Mouse (Mus musculus): ENCODE data around the gene Olig3. TPM values are rescaled to one million over a fixed set of nuclear protein-coding genes. Genes with fewer than 3 reads are reported as not detected.

Olig3 gene
- polyA plus RNA-seq, 1 experiment from 2014 or later: not detected

DNA sequence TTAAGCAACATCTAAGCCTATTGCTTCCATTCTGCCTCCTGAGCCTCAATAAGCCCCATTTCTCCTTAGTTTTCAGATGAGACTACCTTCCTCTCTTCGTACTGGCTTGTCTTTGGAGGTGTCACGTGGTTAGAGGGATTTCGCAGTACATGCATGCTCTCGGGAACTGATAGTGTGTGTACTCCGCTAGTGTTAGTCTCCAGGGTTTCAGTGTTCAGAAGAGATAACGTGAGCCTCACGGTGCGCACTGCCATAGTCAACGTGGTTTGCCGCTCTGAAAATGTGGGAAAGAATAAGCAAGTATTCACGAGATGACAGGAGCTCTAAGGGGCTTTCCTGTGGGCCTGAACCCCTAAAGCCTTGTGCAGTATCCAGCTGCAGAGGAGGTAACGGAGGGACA is 41.1 kb downstream of the Olig3 start:
- no peak overlapping the region for H3K9ac ChIP-seq (ENCODE audit: low read length)
- H3K9me3 ChIP-seq (ENCODE audit: control insufficient read depth, low read length): no peaks in the 10 kb centered on the region
- WGBS: 93% methylated on average over 12 of the region's 12 CpGs
- no peaks in the 10 kb centered on the region for H3K27me3 ChIP-seq (ENCODE audit: control insufficient read depth, insufficient read depth, low read length)
- no peak overlapping the region for H3K27ac ChIP-seq (replicated peaks; ENCODE audit: low read depth, low read length)
- no peaks in the 10 kb centered on the region for H3K4me1 ChIP-seq (ENCODE audit: control insufficient read depth, insufficient read depth, low read length)
- H3K4me2 ChIP-seq (ENCODE audit: low read depth, severe bottlenecking): no peak overlapping the region
- DNase-seq (ENCODE audit: low spot score): no peak
- no peaks in the 10 kb centered on the region for H3K36me3 ChIP-seq (ENCODE audit: control insufficient read depth, insufficient read depth, low read length)
- ATAC-seq (ENCODE audit: insufficient number of reproducible peaks, low FRiP score, low TSS enrichment, low read depth): no peak
- H3K4me3 ChIP-seq (ENCODE audit: low read depth, low read length): no peak overlapping the region

DNA sequence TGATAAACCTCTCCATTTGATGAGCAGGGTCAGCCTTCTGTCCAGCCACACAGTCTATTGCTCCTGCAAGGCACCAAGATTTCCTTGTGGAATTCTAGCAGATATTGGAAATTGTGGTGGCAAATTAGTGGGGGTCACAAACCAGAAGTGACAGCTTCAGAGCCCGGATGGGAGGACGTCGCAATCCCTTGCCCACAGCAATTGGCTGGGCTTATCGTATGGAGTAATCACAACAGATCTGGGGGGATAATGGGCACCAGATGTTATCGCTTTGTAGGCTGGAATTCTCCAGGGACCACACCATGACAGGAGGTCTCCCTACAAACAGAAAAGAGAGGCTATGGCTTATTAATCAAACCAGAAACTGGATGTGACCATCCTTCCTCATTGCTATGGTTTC is 44.8 kb downstream of the Olig3 start:
- H3K36me3 ChIP-seq (ENCODE audit: control insufficient read depth, insufficient read depth, low read length): no peaks in the 10 kb centered on the region
- no peaks in the 10 kb centered on the region for H3K4me1 ChIP-seq (ENCODE audit: control insufficient read depth, insufficient read depth, low read length)
- DNase-seq (ENCODE audit: low spot score) (peak; percentile 21), ATAC-seq (ENCODE audit: insufficient number of reproducible peaks, low FRiP score, low TSS enrichment, low read depth) (no peak)
- no peak overlapping the region for H3K4me3 ChIP-seq (ENCODE audit: low read depth, low read length)
- no peak overlapping the region for H3K27ac ChIP-seq (replicated peaks; ENCODE audit: low read depth, low read length)
- no peaks in the 10 kb centered on the region for H3K9me3 ChIP-seq (ENCODE audit: control insufficient read depth, low read length)
- no peaks in the 10 kb centered on the region for H3K27me3 ChIP-seq (ENCODE audit: control insufficient read depth, insufficient read depth, low read length)
- H3K4me2 ChIP-seq (ENCODE audit: low read depth, severe bottlenecking): no peak overlapping the region
- H3K9ac ChIP-seq (ENCODE audit: low read length): no peak overlapping the region
- 4% methylated on average over 5 of the region's 5 CpGs for WGBS

DNA sequence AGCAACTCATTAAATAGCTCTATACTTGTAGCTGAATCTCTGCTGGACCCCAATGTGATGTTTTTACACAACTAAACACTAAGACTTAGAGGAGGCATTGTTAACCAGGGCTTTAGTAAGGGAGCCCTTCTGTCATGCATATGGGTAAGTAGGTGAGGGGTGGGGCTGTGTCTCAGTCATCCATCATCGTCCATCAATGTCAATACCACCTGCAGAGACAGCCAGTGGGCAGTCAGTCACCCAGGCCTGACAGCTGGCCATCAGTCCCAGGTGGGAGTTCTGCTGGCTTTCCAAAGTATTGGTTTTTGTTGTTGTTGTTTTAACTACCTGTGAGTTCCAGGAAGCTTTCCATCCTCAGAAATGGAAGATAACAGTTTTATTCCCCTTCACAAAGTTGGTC is 48.1 kb downstream of the Olig3 start:
- H3K4me3 ChIP-seq (ENCODE audit: low read depth, low read length): no peak overlapping the region
- DNase-seq (ENCODE audit: low spot score) (no peak), ATAC-seq (ENCODE audit: insufficient number of reproducible peaks, low FRiP score, low TSS enrichment, low read depth) (no peak)
- no peak overlapping the region for H3K27ac ChIP-seq (replicated peaks; ENCODE audit: low read depth, low read length)
- no peaks in the 10 kb centered on the region for H3K27me3 ChIP-seq (ENCODE audit: control insufficient read depth, insufficient read depth, low read length)
- no peak overlapping the region for H3K9ac ChIP-seq (ENCODE audit: low read length)
- no peaks in the 10 kb centered on the region for H3K9me3 ChIP-seq (ENCODE audit: control insufficient read depth, low read length)
- H3K36me3 ChIP-seq (ENCODE audit: control insufficient read depth, insufficient read depth, low read length): no peaks in the 10 kb centered on the region
- WGBS: 3% methylated on average over 1 of the region's 1 CpGs
- H3K4me1 ChIP-seq (ENCODE audit: control insufficient read depth, insufficient read depth, low read length): no peaks in the 10 kb centered on the region
- H3K4me2 ChIP-seq (ENCODE audit: low read depth, severe bottlenecking): no peak overlapping the region

DNA sequence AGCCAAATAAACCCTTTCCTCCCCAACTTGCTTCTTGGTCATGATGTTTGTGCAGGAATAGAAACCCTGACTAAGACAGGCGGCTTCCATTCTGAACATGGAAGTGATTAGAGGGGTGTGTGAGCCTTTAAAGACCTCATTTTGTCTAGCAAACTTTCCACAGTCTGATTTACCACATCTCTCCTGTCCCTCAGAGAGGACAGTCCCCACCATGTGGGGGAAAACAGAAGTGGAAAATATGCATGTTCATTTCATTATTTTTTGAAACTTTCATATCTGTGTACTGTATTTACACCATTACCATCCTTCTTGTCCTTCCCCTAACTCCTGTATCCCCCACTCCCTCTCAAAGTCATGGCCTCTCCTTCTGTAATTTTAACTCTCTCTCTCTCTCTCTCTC is 49.6 kb downstream of the Olig3 start:
- WGBS: 68% methylated on average over 1 of the region's 1 CpGs
- no peak overlapping the region for H3K27ac ChIP-seq (replicated peaks; ENCODE audit: low read depth, low read length)
- no peak overlapping the region for H3K4me3 ChIP-seq (ENCODE audit: low read depth, low read length)
- no peaks in the 10 kb centered on the region for H3K4me1 ChIP-seq (ENCODE audit: control insufficient read depth, insufficient read depth, low read length)
- DNase-seq (ENCODE audit: low spot score) (no peak), ATAC-seq (ENCODE audit: insufficient number of reproducible peaks, low FRiP score, low TSS enrichment, low read depth) (no peak)
- no peak overlapping the region for H3K4me2 ChIP-seq (ENCODE audit: low read depth, severe bottlenecking)
- no peak overlapping the region for H3K9ac ChIP-seq (ENCODE audit: low read length)
- no peaks in the 10 kb centered on the region for H3K9me3 ChIP-seq (ENCODE audit: control insufficient read depth, low read length)
- no peaks in the 10 kb centered on the region for H3K36me3 ChIP-seq (ENCODE audit: control insufficient read depth, insufficient read depth, low read length)
- no peaks in the 10 kb centered on the region for H3K27me3 ChIP-seq (ENCODE audit: control insufficient read depth, insufficient read depth, low read length)

DNA sequence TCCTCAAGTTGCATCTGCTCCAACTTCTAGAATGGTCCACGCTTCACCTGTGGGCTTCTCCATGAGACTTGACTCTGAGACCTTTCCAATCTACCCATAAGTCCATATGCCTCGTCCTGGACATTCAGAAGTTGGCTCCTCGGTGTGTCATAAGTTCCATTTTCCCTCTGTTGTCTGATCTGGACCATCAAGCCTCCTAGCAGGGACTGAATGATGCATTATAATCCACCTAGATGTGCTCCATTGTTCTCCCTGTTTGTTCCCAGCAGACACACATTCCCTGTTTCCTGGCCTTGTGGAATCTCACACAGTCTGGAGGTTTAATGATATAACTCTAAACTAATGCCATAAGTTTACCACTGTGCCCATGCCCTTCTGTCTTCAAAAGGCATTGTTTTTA is 50.8 kb downstream of the Olig3 start:
- WGBS: 91% methylated on average over 3 of the region's 3 CpGs
- H3K4me3 ChIP-seq (ENCODE audit: low read depth, low read length): no peak overlapping the region
- H3K36me3 ChIP-seq (ENCODE audit: control insufficient read depth, insufficient read depth, low read length): no peaks in the 10 kb centered on the region

More for the DNA sequence above, 50.8 kb downstream of the Olig3 start:
- no peak overlapping the region for H3K9ac ChIP-seq (ENCODE audit: low read length)
- ATAC-seq (ENCODE audit: insufficient number of reproducible peaks, low FRiP score, low TSS enrichment, low read depth) (no peak), DNase-seq (ENCODE audit: low spot score) (no peak)
- H3K4me1 ChIP-seq (ENCODE audit: control insufficient read depth, insufficient read depth, low read length): no peaks in the 10 kb centered on the region
- H3K4me2 ChIP-seq (ENCODE audit: low read depth, severe bottlenecking): no peak overlapping the region
- no peaks in the 10 kb centered on the region for H3K9me3 ChIP-seq (ENCODE audit: control insufficient read depth, low read length)
- H3K27ac ChIP-seq (replicated peaks; ENCODE audit: low read depth, low read length): no peak overlapping the region
- no peaks in the 10 kb centered on the region for H3K27me3 ChIP-seq (ENCODE audit: control insufficient read depth, insufficient read depth, low read length)

Other genes starting within 250 kb of the Olig3 start
- 33.0 and 37.6 TPM in 2 replicates for gene Ifngr1, start 235.4 kb downstream of the Olig3 start, polyA plus RNA-seq (2014; fragmentation: Nextera tagmentation; extraction: Ambion mirVana)